Mouse (Mus musculus): ENCODE results near the gene Srd5a1. TPM values are rescaled to one million over a fixed set of nuclear protein-coding genes. Genes with fewer than 3 reads are reported as not detected.
A peak's percentile ranks its signal among the peaks of the same experiment; 100 is the strongest.

Gene Srd5a1
- polyA plus RNA-seq, 1 experiment from 2014 or later: 19.3 TPM

- no peak overlapping the region for H3K4me3 ChIP-seq (ENCODE audit: low read depth, low read length)
- H3K9me3 ChIP-seq (ENCODE audit: control insufficient read depth, low read length): no peaks in the 10 kb centered on the region
- H3K27me3 ChIP-seq (ENCODE audit: control insufficient read depth, insufficient read depth, low read length): no peaks in the 10 kb centered on the region
- DNase-seq (ENCODE audit: low spot score): no peak
- H3K27ac ChIP-seq (replicated peaks; ENCODE audit: low read depth, low read length): no peak overlapping the region
- no peak overlapping the region for H3K9ac ChIP-seq (ENCODE audit: low read length)
- H3K4me2 ChIP-seq (ENCODE audit: low read depth, severe bottlenecking): no peak overlapping the region
- peaks cover 51% of the 10 kb centered on the region for H3K36me3 ChIP-seq (ENCODE audit: control insufficient read depth, insufficient read depth, low read length)
- ATAC-seq (ENCODE audit: insufficient number of reproducible peaks, low FRiP score, low TSS enrichment, low read depth): no peak
- 96% methylated on average over 9 of the region's 9 CpGs for WGBS
- no peaks in the 10 kb centered on the region for H3K4me1 ChIP-seq (ENCODE audit: control insufficient read depth, insufficient read depth, low read length)
Observed at GRCm38 (mm10) chr13:69633551-69633950, 22.3 kb upstream of the Srd5a1 start.

DNA sequence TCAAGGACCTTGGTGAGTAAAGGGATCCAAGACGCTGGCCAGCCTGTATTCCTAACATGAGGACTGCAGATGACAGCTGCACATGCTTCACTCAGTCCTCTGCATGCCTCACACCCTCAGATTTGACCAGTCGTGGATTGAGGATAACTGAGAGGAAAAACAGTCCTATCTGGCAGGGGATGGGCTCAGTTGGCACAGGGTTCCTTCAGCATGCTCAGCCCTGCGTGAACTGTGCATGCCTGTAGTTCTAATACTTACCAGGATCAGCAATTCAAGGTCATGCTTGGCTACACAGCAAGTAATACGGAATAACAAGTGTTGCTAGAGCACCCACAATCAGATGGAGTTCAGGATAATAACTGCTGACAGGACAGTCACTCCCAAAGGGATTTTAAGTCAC lies 20.4 kb upstream of the Srd5a1 start:
- Histone ChIP-seq H3K4me3 (ENCODE audit: low read depth, low read length) (no peak overlapping the region), H3K4me2 (ENCODE audit: low read depth, severe bottlenecking) (no peak overlapping the region), H3K9ac (ENCODE audit: low read length) (no peak overlapping the region), H3K27ac (replicated peaks; ENCODE audit: low read depth, low read length) (no peak overlapping the region), H3K9me3 (ENCODE audit: control insufficient read depth, low read length) (no peaks in the 10 kb centered on the region), H3K27me3 (ENCODE audit: control insufficient read depth, insufficient read depth, low read length) (no peaks in the 10 kb centered on the region), H3K36me3 (ENCODE audit: control insufficient read depth, insufficient read depth, low read length) (peaks cover 68% of the 10 kb centered on the region), H3K4me1 (ENCODE audit: control insufficient read depth, insufficient read depth, low read length) (no peaks in the 10 kb centered on the region)
- ATAC-seq (ENCODE audit: insufficient number of reproducible peaks, low FRiP score, low TSS enrichment, low read depth): no peak
- WGBS: 87% methylated on average over 4 of the region's 4 CpGs
- DNase-seq (ENCODE audit: low spot score): no peak

GRCm38 (mm10) chr13:69631111-69631510 lies 19.9 kb upstream of the Srd5a1 start:
- WGBS: 87% methylated on average over 3 of the region's 3 CpGs
- no peak for ATAC-seq (ENCODE audit: insufficient number of reproducible peaks, low FRiP score, low TSS enrichment, low read depth)
- DNase-seq (ENCODE audit: low spot score): no peak

GRCm38 (mm10) chr13:69630576-69630975 lies 19.3 kb upstream of the Srd5a1 start:
- H3K27me3 ChIP-seq (ENCODE audit: control insufficient read depth, insufficient read depth, low read length): no peaks in the 10 kb centered on the region
- peaks cover 75% of the 10 kb centered on the region for H3K36me3 ChIP-seq (ENCODE audit: control insufficient read depth, insufficient read depth, low read length)
- H3K9me3 ChIP-seq (ENCODE audit: control insufficient read depth, low read length): no peaks in the 10 kb centered on the region
- H3K27ac ChIP-seq (replicated peaks; ENCODE audit: low read depth, low read length): no peak overlapping the region
- no peak overlapping the region for H3K4me3 ChIP-seq (ENCODE audit: low read depth, low read length)
- WGBS: 81% methylated on average over 8 of the region's 8 CpGs
- ATAC-seq (ENCODE audit: insufficient number of reproducible peaks, low FRiP score, low TSS enrichment, low read depth) (no peak), DNase-seq (ENCODE audit: low spot score) (no peak)
- no peak overlapping the region for H3K9ac ChIP-seq (ENCODE audit: low read length)
- no peak overlapping the region for H3K4me2 ChIP-seq (ENCODE audit: low read depth, severe bottlenecking)
- H3K4me1 ChIP-seq (ENCODE audit: control insufficient read depth, insufficient read depth, low read length): no peaks in the 10 kb centered on the region

More at GRCm38 (mm10) chr13:69631111-69631510, 19.9 kb upstream of the Srd5a1 start:
- Histone ChIP-seq H3K9ac (ENCODE audit: low read length) (no peak overlapping the region), H3K27ac (replicated peaks; ENCODE audit: low read depth, low read length) (no peak overlapping the region), H3K4me3 (ENCODE audit: low read depth, low read length) (no peak overlapping the region), H3K4me2 (ENCODE audit: low read depth, severe bottlenecking) (no peak overlapping the region), H3K9me3 (ENCODE audit: control insufficient read depth, low read length) (no peaks in the 10 kb centered on the region), H3K36me3 (ENCODE audit: control insufficient read depth, insufficient read depth, low read length) (peaks cover 72% of the 10 kb centered on the region), H3K27me3 (ENCODE audit: control insufficient read depth, insufficient read depth, low read length) (no peaks in the 10 kb centered on the region), H3K4me1 (ENCODE audit: control insufficient read depth, insufficient read depth, low read length) (no peaks in the 10 kb centered on the region)

- Histone ChIP-seq H3K4me3 (ENCODE audit: low read depth, low read length) (no peak overlapping the region), H3K27ac (replicated peaks; ENCODE audit: low read depth, low read length) (no peak overlapping the region), H3K9me3 (ENCODE audit: control insufficient read depth, low read length) (no peaks in the 10 kb centered on the region), H3K27me3 (ENCODE audit: control insufficient read depth, insufficient read depth, low read length) (no peaks in the 10 kb centered on the region), H3K4me1 (ENCODE audit: control insufficient read depth, insufficient read depth, low read length) (no peaks in the 10 kb centered on the region), H3K9ac (ENCODE audit: low read length) (no peak overlapping the region), H3K4me2 (ENCODE audit: low read depth, severe bottlenecking) (no peak overlapping the region), H3K36me3 (ENCODE audit: control insufficient read depth, insufficient read depth, low read length) (peaks cover 60% of the 10 kb centered on the region)
- no peak for ATAC-seq (ENCODE audit: insufficient number of reproducible peaks, low FRiP score, low TSS enrichment, low read depth)
- 95% methylated on average over 3 of the region's 3 CpGs for WGBS
- DNase-seq (ENCODE audit: low spot score): no peak
Observed at GRCm38 (mm10) chr13:69627941-69628340, 16.7 kb upstream of the Srd5a1 start.

DNA sequence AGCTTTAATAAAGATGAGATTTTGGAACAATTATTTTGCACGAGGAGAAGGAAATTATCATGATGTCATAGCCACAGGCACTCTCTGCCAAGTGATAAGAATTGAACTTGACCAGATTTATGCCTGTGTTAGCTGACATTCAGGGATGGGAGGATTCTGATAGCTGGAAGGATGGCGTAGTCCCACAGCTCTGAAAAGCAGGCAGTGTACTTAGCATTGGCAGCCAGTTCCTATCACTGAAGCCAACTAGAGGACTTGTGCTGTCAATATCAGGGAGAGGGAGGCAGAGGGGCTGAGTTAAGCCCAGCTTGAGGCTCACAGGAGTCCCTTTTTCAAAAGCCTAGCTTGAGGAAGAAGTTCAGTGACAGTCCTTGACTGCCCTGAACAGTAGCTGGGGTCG lies 13.3 kb upstream of the Srd5a1 start:
- DNase-seq (ENCODE audit: low spot score): no peak
- H3K4me2 ChIP-seq (ENCODE audit: low read depth, severe bottlenecking): no peak overlapping the region
- H3K27me3 ChIP-seq (ENCODE audit: control insufficient read depth, insufficient read depth, low read length): no peaks in the 10 kb centered on the region
- H3K36me3 ChIP-seq (ENCODE audit: control insufficient read depth, insufficient read depth, low read length): peaks cover 41% of the 10 kb centered on the region
- no peak overlapping the region for H3K4me3 ChIP-seq (ENCODE audit: low read depth, low read length)
- H3K4me1 ChIP-seq (ENCODE audit: control insufficient read depth, insufficient read depth, low read length): no peaks in the 10 kb centered on the region
- no peaks in the 10 kb centered on the region for H3K9me3 ChIP-seq (ENCODE audit: control insufficient read depth, low read length)
- H3K27ac ChIP-seq (replicated peaks; ENCODE audit: low read depth, low read length): no peak overlapping the region
- ATAC-seq (ENCODE audit: insufficient number of reproducible peaks, low FRiP score, low TSS enrichment, low read depth): no peak
- 92% methylated on average over 3 of the region's 3 CpGs for WGBS
- H3K9ac ChIP-seq (ENCODE audit: low read length): no peak overlapping the region

- 88% methylated on average over 5 of the region's 5 CpGs for WGBS
- Histone ChIP-seq H3K4me3 (ENCODE audit: low read depth, low read length) (no peak overlapping the region), H3K27me3 (ENCODE audit: control insufficient read depth, insufficient read depth, low read length) (no peaks in the 10 kb centered on the region), H3K4me2 (ENCODE audit: low read depth, severe bottlenecking) (no peak overlapping the region), H3K4me1 (ENCODE audit: control insufficient read depth, insufficient read depth, low read length) (no peaks in the 10 kb centered on the region), H3K9me3 (ENCODE audit: control insufficient read depth, low read length) (no peaks in the 10 kb centered on the region), H3K9ac (ENCODE audit: low read length) (no peak overlapping the region), H3K36me3 (ENCODE audit: control insufficient read depth, insufficient read depth, low read length) (peaks cover 38% of the 10 kb centered on the region), H3K27ac (replicated peaks; ENCODE audit: low read depth, low read length) (no peak overlapping the region)
- DNase-seq (ENCODE audit: low spot score) (no peak), ATAC-seq (ENCODE audit: insufficient number of reproducible peaks, low FRiP score, low TSS enrichment, low read depth) (no peak)
Observed at GRCm38 (mm10) chr13:69623843-69624242, 12.6 kb upstream of the Srd5a1 start.

DNA sequence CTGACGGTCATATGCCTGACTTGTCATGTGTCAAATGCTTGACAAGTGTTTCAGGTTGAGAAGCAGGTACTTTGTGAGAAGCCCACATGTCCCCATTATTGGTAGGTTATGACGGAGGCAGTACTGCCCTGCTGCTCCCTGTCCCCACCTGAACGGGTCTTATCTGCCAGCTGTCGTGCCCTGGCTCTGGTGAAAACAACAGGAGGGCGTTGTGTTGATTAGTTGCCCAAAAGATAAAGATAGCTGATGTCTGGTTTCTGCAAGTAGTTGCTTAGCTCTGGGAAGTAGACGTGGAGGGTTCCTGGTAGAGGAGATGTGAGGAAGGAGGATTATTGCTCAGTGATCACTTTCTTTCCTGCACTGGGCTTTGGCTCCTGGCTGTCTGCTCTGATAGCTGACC lies 5.5 kb upstream of the Srd5a1 start:
- WGBS: 91% methylated on average over 6 of the region's 6 CpGs
- H3K36me3 ChIP-seq (ENCODE audit: control insufficient read depth, insufficient read depth, low read length): peaks cover 23% of the 10 kb centered on the region

GRCm38 (mm10) chr13:69612175-69612544 lies 918 bp upstream of the Srd5a1 start:
- Histone ChIP-seq H3K36me3 (ENCODE audit: control insufficient read depth, insufficient read depth, low read length) (peaks cover 8% of the 10 kb centered on the region; the same call in 1 of the 2 replicates), H3K9me3 (ENCODE audit: control insufficient read depth, low read length) (no peaks in the 10 kb centered on the region), H3K4me1 (ENCODE audit: control insufficient read depth, insufficient read depth, low read length) (no peaks in the 10 kb centered on the region), H3K4me3 (ENCODE audit: low read depth, low read length) (peak overlapping the region; percentile 64), H3K9ac (ENCODE audit: low read length) (peak overlapping the region; percentile 67), H3K27ac (replicated peaks; ENCODE audit: low read depth, low read length) (no peak overlapping the region), H3K4me2 (ENCODE audit: low read depth, severe bottlenecking) (peak overlapping the region; percentile 62), H3K27me3 (ENCODE audit: control insufficient read depth, insufficient read depth, low read length) (no peaks in the 10 kb centered on the region)
- under 1% methylated on average over 23 of the region's 24 CpGs for WGBS
- DNase-seq (ENCODE audit: low spot score) (no peak), ATAC-seq (ENCODE audit: insufficient number of reproducible peaks, low FRiP score, low TSS enrichment, low read depth) (no peak)

More for the DNA sequence above, 5.5 kb upstream of the Srd5a1 start:
- no peaks in the 10 kb centered on the region for H3K9me3 ChIP-seq (ENCODE audit: control insufficient read depth, low read length)
- no peak for DNase-seq (ENCODE audit: low spot score)
- no peak overlapping the region for H3K4me3 ChIP-seq (ENCODE audit: low read depth, low read length)
- H3K27me3 ChIP-seq (ENCODE audit: control insufficient read depth, insufficient read depth, low read length): no peaks in the 10 kb centered on the region
- no peak overlapping the region for H3K27ac ChIP-seq (replicated peaks; ENCODE audit: low read depth, low read length)
- H3K9ac ChIP-seq (ENCODE audit: low read length): no peak overlapping the region
- ATAC-seq (ENCODE audit: insufficient number of reproducible peaks, low FRiP score, low TSS enrichment, low read depth): no peak
- H3K4me1 ChIP-seq (ENCODE audit: control insufficient read depth, insufficient read depth, low read length): no peaks in the 10 kb centered on the region
- no peak overlapping the region for H3K4me2 ChIP-seq (ENCODE audit: low read depth, severe bottlenecking)
